Mouse (Mus musculus): ENCODE measurements around the gene Gm49601. TPM values are rescaled to one million over a fixed set of nuclear protein-coding genes. Genes with fewer than 3 reads are reported as not detected.

Gene Gm49601
- polyA plus RNA-seq, 1 experiment: 156 TPM

- H3K36me3 ChIP-seq (ENCODE audit: control insufficient read depth, insufficient read depth, low read length): no peaks in the 10 kb centered on the region
- H3K27ac ChIP-seq (ENCODE audit: insufficient read depth, low read depth, low read length): no peak overlapping the region
- TF ChIP-seq POLR2A (IDR thresholded peaks at IDR 0.05; ENCODE audit: low read depth, low read length) (no peak), CTCF (IDR thresholded peaks at IDR 0.05; ENCODE audit: extremely low read depth, insufficient read length, insufficient replicate concordance, low read depth, low read length) (no peak)
- peaks cover 87% of the 10 kb centered on the region for H3K27me3 ChIP-seq (ENCODE audit: control insufficient read depth, insufficient read depth, low read length)
- H3K4me1 ChIP-seq (ENCODE audit: control insufficient read depth, insufficient read depth, insufficient read length, low read length): peaks cover 21% of the 10 kb centered on the region
- no peak overlapping the region for H3K4me3 ChIP-seq (ENCODE audit: low read depth, low read length)
- 74% methylated on average over 10 of the region's 10 CpGs for WGBS
These were observed 42.4 kb downstream of the Gm49601 start for GRCm38 (mm10) chr16:18583673-18584357.

DNA sequence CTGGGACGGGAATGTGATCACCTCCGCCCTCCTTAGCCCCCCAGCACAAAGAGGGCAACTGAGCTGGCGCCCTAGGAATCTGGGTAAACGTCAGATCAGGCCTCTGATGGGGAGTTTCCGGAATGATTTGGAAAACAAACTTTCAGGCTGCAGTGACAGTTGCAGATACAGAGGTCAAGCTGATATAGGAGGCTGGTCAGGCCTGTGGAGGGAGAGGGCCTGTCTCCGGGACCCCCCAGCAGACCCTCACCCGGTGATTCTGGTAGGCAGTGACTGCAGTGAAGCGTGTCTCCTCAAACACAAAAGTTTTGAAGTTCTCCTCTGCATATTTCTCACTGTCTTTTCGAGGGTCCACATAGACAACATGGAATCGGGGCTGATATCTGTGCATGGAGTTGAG is 43.1 kb downstream of the Gm49601 start:
- TF ChIP-seq CTCF (IDR thresholded peaks at IDR 0.05; ENCODE audit: extremely low read depth, insufficient read length, insufficient replicate concordance, low read depth, low read length) (no peak), POLR2A (IDR thresholded peaks at IDR 0.05; ENCODE audit: low read depth, low read length) (no peak)
- Histone ChIP-seq H3K27me3 (ENCODE audit: control insufficient read depth, insufficient read depth, low read length) (peaks cover 83% of the 10 kb centered on the region), H3K4me1 (ENCODE audit: control insufficient read depth, insufficient read depth, insufficient read length, low read length) (peaks cover 21% of the 10 kb centered on the region), H3K36me3 (ENCODE audit: control insufficient read depth, insufficient read depth, low read length) (no peaks in the 10 kb centered on the region), H3K27ac (ENCODE audit: insufficient read depth, low read depth, low read length) (no peak overlapping the region), H3K4me3 (ENCODE audit: low read depth, low read length) (no peak overlapping the region)
- WGBS: 59% methylated on average over 10 of the region's 10 CpGs

DNA sequence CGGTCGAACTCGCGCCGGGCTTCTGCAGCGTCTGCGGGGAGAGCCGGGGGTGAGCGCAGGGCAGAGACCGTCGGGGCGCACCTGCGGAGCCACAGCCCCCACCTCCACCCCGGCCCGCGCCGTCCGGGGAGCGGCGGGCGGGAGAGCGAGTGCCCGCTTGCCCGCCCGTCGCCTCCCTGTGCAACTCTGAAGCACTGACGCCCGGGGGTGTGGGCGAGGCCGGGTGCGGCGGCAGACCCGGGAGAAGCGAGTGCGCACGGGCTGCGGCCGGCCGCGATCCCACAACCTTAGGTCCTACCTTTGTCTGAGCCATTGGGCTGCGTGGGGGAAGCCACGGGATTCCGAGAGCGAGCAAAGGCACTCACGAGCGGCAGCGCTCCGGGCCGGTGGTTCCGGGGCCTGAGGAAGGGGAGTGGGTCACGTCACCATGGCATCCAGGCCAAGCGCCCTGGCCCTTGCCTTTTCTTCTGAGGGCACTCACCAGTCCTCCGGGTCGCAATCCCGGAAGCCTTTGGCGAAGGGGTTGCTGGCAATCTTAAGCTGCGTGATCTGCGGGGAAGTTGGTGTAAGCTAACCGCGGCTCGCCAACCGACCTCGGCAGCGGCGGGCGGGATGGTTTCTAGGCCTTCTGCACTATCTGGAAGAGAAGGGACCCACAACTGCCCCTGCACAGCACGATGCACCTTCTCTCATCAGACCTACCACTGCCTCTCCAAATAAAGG is 43.6 kb downstream of the Gm49601 start:
- 4% methylated on average over 65 of the region's 67 CpGs for WGBS
- TF ChIP-seq POLR2A (IDR thresholded peaks at IDR 0.05; ENCODE audit: low read depth, low read length) (no peak), CTCF (IDR thresholded peaks at IDR 0.05; ENCODE audit: extremely low read depth, insufficient read length, insufficient replicate concordance, low read depth, low read length) (no peak)
- Histone ChIP-seq H3K27ac (ENCODE audit: insufficient read depth, low read depth, low read length) (no peak overlapping the region), H3K36me3 (ENCODE audit: control insufficient read depth, insufficient read depth, low read length) (no peaks in the 10 kb centered on the region), H3K4me3 (ENCODE audit: low read depth, low read length) (peak overlapping the region; percentile 58), H3K27me3 (ENCODE audit: control insufficient read depth, insufficient read depth, low read length) (peaks cover 77% of the 10 kb centered on the region), H3K4me1 (ENCODE audit: control insufficient read depth, insufficient read depth, insufficient read length, low read length) (peaks cover 21% of the 10 kb centered on the region)

DNA sequence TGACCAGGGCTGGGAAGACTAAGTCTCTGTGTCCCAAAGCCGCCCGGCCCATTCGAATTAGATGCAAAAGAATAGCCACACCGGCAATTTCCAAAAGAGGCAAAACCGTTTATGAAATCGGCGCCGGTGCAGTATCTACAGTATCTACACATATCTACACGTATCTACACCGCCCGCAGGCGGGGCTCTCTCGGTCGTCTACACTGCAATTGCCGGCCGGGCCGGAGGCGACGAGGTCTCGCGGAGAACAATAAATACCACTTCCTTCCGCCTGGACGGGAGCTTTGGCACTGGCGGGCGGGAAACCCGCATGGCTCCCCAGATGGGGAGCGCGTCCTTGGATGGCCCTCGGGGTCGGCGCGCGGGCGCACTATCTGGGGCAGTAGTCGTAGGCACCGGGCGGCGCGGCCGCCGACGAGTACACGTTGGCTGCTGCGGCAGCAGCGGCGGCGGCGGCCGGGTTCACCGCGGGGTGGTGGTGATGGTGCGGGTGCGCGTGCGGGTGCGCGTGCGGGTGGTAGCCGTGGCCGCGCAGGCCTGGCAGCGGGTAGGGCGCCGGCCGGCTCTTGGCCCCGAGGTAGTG is 44.5 kb downstream of the Gm49601 start:
- Histone ChIP-seq H3K4me3 (ENCODE audit: low read depth, low read length) (peak overlapping the region; percentile 58), H3K27me3 (ENCODE audit: control insufficient read depth, insufficient read depth, low read length) (peaks cover 70% of the 10 kb centered on the region), H3K27ac (ENCODE audit: insufficient read depth, low read depth, low read length) (no peak overlapping the region), H3K4me1 (ENCODE audit: control insufficient read depth, insufficient read depth, insufficient read length, low read length) (peaks cover 20% of the 10 kb centered on the region), H3K36me3 (ENCODE audit: control insufficient read depth, insufficient read depth, low read length) (no peaks in the 10 kb centered on the region)
- WGBS: 2% methylated on average over 53 of the region's 66 CpGs
- TF ChIP-seq POLR2A (IDR thresholded peaks at IDR 0.05; ENCODE audit: low read depth, low read length) (no peak), CTCF (IDR thresholded peaks at IDR 0.05; ENCODE audit: extremely low read depth, insufficient read length, insufficient replicate concordance, low read depth, low read length) (no peak)

DNA sequence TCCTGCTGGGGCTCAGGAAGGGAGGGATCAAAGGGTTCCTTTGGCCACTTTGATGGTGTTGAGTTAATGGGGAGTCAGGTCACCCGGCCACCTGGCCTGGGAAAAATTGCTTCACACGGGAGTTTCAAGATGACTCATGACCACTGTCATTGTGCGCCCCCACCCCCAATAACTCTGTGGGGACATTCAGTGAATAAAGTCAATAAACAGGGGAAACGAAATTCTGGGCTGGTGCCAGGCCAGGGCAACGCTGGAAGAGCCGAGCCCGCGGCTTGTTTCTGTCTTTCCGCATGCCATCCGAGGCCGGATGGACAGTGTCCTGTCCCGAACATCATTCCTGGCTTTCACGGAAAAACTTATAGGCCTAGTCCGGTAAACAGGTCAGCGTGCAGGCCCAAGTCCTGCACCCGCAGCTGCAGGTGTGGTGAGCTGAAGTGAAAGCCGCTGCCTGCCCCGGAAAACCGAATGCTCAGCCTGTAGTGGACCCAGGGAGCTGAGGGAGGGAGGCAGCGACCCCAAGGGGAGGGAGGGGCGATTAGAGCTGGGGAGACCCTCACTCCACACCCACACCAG is 45.1 kb downstream of the Gm49601 start:
- peaks cover 65% of the 10 kb centered on the region for H3K27me3 ChIP-seq (ENCODE audit: control insufficient read depth, insufficient read depth, low read length)

GRCm38 (mm10) chr16:18580389-18580788 is 45.8 kb downstream of the Gm49601 start:
- Histone ChIP-seq H3K27me3 (ENCODE audit: control insufficient read depth, insufficient read depth, low read length) (peaks cover 57% of the 10 kb centered on the region), H3K4me1 (ENCODE audit: control insufficient read depth, insufficient read depth, insufficient read length, low read length) (peaks cover 14% of the 10 kb centered on the region), H3K4me3 (ENCODE audit: low read depth, low read length) (no peak overlapping the region), H3K27ac (ENCODE audit: insufficient read depth, low read depth, low read length) (no peak overlapping the region), H3K36me3 (ENCODE audit: control insufficient read depth, insufficient read depth, low read length) (no peaks in the 10 kb centered on the region)
- WGBS: 43% methylated on average over 2 of the region's 2 CpGs
- no peak for TF ChIP-seq POLR2A (IDR thresholded peaks at IDR 0.05; ENCODE audit: low read depth, low read length)
- no peak for TF ChIP-seq CTCF (IDR thresholded peaks at IDR 0.05; ENCODE audit: extremely low read depth, insufficient read length, insufficient replicate concordance, low read depth, low read length)

More for the DNA sequence above, 45.1 kb downstream of the Gm49601 start:
- WGBS: 9% methylated on average over 21 of the region's 21 CpGs
- H3K4me1 ChIP-seq (ENCODE audit: control insufficient read depth, insufficient read depth, insufficient read length, low read length): peaks cover 15% of the 10 kb centered on the region
- H3K4me3 ChIP-seq (ENCODE audit: low read depth, low read length): peak overlapping the region; percentile 58
- H3K36me3 ChIP-seq (ENCODE audit: control insufficient read depth, insufficient read depth, low read length): no peaks in the 10 kb centered on the region
- TF ChIP-seq POLR2A (IDR thresholded peaks at IDR 0.05; ENCODE audit: low read depth, low read length): no peak
- H3K27ac ChIP-seq (ENCODE audit: insufficient read depth, low read depth, low read length): no peak overlapping the region

All from small intestine, adult 2 months (tissue).